Mouse (Mus musculus) layer of hippocampus, adult 9-11 months (tissue): Measurements from ENCODE around the gene Nanos3.
A peak's percentile ranks its signal among the peaks of the same experiment; 100 is the strongest.

ENCODE experiments used
- DNase-seq: peaks from one replicate; pipeline ENCODE4 v3.0.0; 2022

Gene Nanos3

GRCm38 (mm10) chr8:84185117-84185516 lies at the start of gene Nanos3:
Gene Nanos3 (minus strand): TSS chr8:84185217.
- DNase-seq, result no peak

GRCm38 (mm10) chr8:84233055-84233454 lies 48.0 kb upstream of the Nanos3 start:
- DNase-seq, result no peak

- DNase-seq, result no peak
Measured at GRCm38 (mm10) chr8:84230735-84231134, 45.7 kb upstream of the Nanos3 start.

DNA sequence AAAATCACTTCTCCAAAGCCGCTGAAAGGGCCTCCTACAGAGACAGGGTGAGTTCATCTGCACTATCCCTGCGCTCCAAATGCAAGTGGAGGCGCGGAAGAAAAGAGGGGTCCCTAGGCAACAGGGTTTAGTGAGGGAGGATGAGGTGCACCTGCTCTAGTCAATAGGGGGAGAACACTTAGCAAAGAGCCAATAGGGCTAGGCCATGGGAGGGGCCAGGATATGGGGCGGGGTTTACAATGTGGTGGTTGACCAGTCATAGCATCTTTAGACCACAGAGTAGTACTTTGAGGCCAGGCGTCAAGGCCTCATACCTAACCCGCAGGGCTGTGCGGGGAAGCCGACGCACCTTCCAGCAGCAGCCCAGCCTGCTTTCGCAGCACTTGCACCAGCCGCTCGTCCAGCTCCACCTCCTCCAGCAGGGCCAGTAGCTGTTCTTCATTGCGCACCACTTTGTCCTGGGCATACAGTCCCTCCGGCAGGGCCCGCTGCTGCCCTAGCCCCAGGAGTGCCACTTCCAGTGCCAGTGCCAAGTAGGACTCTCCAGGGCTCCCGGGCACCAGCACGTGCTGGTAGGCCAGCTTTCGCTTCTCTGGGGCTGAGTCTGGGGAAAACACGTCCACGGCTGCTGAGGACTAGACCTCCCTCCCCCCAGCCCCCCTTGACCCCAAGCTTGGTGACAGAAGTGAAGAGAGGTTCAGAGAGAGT lies 38.5 kb upstream of the Nanos3 start:
- peak; percentile 54 for DNase-seq

- DNase-seq, result peak; percentile 81
Measured at GRCm38 (mm10) chr8:84222566-84223165, 37.6 kb upstream of the Nanos3 start.

GRCm38 (mm10) chr8:84220105-84220504 lies 35.1 kb upstream of the Nanos3 start:
- peak; percentile 66 for DNase-seq

DNA sequence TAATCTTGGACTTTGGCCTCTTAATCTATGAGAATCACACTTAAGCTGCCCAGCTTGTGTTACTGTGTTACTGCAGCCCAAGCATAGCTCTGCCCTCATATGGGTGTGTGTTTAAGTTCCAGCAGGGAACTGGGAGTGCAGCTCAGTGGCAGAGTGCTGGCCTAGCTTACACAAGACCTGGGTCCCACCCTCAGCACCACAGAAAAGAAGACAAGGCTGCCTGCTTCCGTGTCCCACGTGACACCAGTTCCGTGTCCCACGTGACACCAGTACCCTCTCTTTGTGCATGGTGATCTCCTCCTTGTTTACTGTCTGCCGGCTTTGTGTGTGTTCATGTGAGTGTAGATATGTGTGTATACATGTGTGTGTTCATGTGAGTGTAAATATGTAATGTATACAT lies 33.1 kb upstream of the Nanos3 start:
- DNase-seq, result no peak

- DNase-seq, result no peak
Measured at GRCm38 (mm10) chr8:84217206-84217605, 32.2 kb upstream of the Nanos3 start.

DNA sequence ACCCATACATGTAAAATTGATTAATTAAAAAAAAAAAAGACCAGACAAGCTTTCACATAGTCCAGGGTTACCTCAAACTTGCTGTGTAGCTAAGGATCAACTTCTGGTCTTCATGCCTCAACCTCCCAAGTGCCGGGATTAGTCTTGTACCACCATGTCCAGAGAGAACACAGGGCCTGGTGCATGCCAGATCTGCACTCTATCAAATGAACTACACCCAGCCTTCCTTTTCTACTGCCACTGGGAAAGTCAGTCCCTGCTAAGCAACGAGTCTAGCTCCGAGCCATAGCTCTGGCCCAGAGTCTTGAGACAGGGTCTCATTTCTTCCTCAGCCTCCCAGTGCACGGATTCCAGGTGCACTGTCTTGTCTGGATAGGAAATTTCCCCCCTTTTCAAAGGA lies 28.3 kb upstream of the Nanos3 start:
- DNase-seq, result no peak

- DNase-seq, result no peak
Measured at GRCm38 (mm10) chr8:84211881-84212563, 27.0 kb upstream of the Nanos3 start.

DNA sequence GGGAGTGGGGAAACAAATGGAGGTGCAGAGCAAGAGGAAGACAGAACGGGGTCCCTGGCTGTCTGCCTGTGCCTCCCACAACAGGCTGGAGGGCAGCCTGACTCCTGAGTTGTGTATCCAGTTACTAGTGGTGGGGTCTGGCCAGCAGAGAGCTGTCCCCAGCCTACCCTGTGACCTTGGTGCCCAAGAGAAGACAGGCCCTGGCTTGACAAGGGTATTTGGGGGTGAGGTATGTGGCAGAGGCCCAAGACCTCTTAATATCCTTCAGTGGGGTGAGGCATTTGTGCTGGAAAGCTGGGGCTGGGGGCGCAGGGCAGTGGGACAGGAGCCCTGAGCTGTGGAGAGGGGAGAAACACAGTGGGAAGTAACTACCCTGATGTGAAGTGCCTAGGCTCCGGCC lies 26.2 kb upstream of the Nanos3 start:
- DNase-seq, result no peak

- peak; percentile 70 for DNase-seq
Measured at GRCm38 (mm10) chr8:84210167-84210791, 25.3 kb upstream of the Nanos3 start.

- no peak for DNase-seq
Measured at GRCm38 (mm10) chr8:84208381-84209380, 23.7 kb upstream of the Nanos3 start.

DNA sequence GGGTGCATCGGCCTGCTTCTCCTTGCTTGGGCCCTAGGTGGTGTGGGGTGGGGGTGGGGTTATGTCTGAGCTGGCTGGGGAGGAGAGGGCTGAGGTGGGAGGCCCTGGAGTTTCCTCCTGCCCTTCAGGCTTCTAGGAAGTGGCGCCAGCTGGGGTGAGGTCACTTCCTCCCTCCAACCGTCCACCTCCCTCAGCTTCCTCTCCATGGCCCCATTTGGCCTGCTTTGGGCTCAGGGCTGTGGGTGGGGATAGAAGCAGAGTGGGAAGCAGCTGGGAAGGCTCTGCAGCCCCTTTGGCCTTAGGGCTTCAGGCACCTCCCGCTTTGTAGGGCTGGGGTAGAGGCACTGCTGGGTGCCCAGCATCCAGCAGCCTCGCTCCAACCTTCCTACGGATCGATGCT lies 22.8 kb upstream of the Nanos3 start:
- no peak for DNase-seq

DNA sequence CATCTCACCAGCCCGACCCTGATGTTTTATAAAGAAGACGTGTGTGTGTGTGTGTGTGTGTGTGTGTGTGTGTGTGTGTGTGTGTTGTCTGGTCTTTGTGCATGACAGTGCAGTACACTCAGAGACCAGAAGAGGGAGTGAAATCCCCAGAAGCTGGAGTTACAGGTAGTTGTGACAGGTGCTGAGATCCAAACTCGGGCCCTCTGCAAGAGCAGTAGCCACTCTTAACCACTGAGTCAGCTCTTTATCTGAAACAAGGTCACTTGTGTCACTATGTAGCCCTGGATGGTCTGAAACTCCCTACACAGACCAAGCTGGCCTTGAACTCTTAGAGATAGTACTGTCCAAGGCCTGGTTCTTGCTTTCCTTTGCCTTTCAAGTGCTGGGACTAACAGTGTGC lies 21.6 kb upstream of the Nanos3 start:
- DNase-seq, result no peak

DNA sequence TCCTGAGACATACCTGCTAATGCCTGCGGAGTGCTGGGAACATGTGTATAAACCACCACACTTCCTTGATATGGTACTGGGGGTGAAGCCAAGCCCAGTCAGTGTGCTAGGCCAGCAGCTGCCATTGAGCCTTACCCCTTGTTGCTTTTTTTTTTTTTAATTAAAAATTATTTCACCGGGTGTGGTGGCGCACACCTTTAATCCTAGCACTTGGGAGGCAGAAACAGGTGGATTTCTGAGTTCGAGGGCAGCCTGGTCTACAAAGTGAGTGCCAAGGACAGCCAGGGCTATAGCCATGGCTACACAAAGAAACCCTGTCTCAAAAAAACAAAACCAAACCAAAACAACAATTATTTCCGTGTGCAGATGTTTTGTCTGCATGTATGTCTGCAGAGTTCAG lies 20.1 kb upstream of the Nanos3 start:
- DNase-seq, result no peak

DNA sequence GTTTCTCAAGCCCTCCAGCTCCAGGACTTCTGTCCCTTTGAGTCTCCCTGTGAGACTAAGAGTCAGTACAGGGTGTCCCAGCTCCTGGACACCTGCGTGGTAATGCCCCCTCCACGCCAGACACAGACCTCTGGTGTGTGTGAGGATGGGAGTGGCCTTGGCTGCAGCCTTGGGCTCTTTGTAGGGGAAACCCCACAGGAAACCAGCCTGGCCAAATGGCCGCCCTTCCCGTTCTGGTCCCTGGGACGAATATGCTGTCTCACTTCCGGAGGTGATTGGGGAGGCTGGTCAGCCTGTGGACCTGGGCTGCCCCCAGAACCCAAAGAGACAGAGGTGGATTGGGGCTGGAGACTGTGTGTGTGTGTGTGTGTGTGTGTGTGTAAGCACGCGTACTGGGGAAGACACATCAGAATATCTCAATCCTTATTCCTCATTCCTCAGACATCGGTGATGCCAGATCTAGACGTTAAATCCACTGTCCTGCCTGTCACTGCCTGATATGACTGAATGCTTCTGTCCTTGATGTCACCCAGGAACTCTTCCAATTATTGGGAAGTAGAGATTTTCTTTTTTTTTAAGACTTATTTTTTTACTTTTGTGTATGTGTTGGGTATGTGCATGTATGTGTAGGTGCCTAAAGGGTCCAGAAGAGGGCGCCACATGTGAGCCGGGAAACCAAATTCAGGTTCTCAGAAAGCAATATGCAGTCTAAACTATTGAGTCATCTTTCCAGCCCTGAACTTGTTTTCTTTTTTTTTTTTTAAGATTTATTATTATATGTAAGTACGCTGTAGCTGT lies 19.2 kb upstream of the Nanos3 start:
- DNase-seq, result peak; percentile 72

DNA sequence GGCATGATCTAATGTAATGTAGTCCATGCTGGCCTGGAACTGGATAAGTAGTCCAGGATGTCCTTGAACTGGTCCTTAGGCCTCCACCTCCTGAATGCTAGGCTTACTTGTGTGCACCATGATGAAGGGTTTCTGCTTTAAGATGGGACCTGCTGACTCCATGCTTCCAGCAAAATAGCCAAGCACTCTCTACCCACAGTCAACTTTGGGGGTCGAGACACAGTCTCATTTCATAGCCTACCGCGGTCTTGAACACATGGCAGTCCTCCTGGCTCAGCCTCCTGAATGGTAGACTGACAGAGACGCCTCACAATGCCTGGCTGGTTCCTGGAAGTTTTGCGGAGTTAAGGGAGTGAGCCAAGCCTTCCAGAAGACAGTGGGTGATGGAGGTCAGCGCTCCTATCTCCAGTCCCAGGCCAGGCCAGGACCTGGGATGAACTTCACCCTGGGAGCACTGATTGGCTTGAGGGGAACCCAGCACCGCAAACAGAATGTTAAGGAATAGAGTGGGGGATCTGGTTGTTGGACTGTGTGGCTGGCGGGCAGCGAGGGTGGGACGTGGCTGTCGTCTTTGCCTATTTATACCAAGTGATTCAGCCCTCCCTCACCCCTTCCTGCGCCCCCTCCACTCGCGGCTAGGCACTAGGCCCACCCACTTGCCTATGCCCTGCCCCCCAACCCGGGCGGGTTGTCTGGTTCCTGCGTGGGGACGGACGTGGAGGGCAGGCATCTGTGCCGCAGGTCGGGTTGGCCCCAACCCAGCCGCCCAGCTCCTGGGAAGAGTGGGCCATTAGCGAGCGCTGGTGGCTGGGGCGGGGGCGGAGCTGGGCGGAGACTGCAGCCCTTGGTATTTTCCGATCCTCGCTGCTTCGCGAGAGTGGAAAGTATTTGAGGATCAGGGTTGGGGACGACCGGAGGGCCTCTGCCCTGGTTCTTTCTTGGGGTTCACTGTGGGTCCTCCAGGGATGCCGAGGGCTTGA lies 18.2 kb upstream of the Nanos3 start:
- peak; percentile 77 for DNase-seq

DNA sequence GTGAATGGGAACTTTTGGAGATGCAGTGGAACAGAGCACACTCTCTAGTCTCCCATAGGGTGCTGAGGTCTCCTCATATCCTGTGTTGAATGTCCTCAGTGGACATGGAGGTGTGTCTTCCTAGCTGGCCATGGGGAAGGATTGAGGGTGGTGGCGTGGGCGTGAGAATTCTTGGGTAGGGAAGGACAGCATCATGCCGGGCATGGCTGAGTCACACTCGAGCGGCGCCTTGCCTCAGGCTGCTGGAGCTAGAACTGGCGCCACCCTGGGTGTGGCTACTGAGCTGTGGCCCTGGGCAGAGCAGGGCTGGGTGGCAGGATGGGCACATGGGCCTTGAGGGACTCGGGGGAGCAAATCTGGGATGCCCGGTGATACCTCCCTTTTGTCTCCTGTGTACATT lies 17.4 kb upstream of the Nanos3 start:
- no peak for DNase-seq

DNA sequence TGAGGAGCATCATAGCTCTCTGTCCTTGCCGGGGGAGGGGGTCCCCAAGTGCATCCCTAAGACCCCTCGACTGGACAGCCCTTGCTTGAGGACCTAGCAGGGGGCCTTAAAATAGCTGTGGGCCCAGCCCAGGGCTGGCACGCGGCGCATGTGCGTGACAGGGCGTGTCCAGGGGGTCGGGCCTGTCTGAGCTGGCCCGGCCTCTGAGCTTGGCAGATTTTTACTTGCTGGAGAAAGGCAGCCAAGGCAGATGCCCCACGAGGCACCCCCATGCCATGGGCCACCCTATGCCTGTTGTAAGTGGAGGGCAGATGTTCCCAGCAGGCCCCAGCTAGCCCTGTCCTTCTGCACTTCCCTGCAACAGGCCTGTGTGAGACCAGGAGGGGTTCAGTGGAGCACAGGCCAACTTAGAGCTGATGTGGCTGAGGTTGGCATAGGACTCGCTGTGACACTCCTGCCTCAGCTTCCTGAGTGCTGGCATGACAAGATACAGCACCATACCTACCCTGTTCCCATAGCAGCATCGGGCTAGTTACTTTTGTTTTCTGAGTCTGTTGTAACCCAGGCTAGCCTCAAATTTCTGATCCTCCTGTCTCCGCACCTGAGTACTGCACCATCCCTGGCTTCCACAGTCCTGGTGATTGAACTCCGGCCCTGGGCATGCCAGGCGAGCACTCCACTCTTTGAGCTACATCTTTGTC lies 16.7 kb upstream of the Nanos3 start:
- peak; percentile 72 for DNase-seq
